Mouse (Mus musculus): Measurements from ENCODE around the gene Rtl1.

Rtl1 gene

DNA sequence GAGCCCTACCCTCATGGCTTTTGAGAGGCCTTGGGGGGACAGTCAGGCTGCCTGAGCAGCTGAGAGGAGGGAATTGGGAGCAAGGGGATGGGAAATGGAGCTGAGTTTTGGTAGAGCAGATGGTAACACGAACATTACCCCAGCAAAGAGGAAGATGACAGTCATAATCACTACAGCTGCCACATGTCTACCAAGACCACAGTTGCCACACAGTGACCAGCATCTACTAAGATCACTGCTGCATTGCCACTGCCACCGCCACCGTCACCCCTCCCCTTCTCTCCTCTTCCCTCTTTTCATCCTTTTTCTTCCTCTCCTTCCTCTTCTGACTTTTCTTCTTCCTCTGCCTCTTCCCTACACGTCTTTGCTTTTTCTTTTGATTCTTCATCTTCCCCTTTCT is 27.9 kb downstream of the Rtl1 start:
- DNase-seq (ENCODE audit: low spot score): no peak

DNA sequence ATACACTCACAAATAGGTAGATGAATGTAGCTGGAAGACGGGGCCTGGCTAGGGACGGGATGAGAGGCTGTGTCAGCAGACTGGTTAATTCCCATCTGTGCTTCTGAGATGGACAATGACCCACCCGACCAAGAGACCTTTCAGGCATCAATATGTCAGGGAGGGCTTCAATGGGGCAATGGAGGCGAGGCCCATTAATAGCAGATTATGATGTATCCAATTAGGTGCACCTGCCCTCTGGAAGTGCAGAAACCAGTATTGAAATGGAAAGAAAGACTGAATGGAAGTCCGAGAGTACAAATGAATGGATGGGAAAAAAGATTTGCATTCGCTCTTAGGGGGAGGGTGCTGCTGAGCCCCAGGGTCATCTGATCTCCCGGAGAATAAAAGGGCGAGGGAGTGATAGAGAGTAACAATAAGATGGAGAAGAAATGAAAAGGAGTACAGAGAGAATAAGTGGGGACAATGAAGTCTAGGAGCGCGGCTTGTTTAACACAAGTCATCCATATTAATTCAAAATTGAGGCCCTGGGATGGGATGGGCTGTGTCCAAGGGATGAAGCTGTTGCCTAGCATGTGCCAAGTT is 39.9 kb downstream of the Rtl1 start:
- no peak for DNase-seq (ENCODE audit: low spot score)

DNA sequence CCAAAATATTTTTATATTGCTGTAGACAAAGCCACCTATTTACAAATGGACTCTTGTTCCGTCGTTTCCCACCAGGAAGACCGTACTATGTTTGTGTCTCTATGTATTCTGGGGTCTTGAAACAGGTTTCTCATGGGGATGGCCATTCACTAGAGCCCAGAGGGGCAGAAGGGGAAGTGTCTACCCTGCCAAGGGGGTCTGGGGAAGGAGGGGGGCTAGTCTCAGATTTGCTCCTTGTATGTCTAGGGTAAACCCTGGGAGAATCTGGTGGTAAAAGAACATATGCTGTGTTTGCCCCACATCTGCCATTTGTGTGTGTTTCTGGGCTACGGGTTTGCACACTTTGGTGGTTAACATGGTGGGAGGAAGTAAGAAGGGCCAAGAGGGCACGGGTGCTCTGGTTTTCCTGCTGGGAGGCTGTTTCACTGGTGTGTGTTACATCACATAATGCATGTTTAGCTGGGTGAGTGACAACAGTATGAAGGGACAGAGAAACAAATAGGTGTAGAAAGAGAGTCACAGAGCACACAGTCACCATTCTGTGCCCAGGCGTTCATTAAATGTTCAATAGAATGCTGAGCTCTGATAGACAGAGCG is 41.1 kb downstream of the Rtl1 start:
- DNase-seq (ENCODE audit: low spot score): no peak

DNA sequence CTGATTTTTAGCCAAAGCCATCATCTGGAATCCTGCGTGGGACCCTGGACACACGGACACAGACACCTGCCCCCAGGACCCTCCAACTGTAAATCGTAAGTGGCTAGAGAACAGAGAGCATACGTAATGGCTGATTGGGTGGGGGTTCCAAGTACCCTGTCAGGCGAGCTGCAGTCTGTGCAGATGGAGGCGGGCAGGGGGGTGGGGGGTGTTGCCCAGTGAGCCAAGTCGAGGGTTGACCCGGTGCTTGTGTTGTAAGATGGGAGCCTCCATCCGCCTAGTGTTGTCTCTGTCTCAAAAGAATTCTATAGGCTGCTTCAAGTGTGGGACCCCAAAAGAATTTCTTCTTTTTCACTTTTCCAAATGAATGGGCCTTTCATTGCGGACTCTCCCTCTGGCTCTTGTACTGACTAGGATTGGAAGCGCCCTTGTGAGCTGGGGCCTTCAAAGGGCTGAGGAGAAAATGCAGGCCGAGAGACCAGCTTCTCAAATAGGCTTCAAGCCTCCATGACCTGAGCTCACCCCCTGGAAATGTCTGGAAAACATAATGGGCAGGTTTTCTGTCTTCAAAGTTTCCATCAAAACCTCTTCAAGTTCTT is 41.8 kb downstream of the Rtl1 start:
- DNase-seq (ENCODE audit: low spot score): no peak

DNA sequence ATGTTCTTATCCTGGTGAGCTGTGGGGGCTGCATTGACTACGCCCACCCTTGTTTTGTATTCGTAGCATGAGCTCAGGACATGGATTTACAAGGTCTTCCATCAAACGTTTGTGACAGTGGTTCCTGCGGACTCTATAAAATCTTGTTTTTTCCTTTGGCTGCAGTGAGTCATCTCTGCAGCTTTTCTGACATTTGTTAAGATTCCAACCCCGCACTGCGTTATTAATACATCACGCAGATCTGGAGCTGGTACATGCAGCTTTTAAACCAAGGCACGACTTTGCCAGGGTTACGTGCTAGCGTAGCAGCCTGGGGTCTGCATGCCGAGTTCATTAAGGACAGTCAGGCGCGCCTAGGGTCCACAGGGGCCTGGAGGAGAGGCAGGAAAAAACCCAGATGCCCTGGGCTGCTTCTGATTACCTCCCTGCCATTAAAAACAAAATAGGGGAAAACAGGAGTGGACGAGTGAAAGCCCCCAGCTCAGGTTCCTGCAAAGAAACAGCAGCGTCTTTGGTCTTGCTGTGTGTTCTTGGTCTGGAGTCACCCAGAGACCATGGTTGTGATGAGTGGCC is 44.2 kb downstream of the Rtl1 start:
- no peak for DNase-seq (ENCODE audit: low spot score)

DNA sequence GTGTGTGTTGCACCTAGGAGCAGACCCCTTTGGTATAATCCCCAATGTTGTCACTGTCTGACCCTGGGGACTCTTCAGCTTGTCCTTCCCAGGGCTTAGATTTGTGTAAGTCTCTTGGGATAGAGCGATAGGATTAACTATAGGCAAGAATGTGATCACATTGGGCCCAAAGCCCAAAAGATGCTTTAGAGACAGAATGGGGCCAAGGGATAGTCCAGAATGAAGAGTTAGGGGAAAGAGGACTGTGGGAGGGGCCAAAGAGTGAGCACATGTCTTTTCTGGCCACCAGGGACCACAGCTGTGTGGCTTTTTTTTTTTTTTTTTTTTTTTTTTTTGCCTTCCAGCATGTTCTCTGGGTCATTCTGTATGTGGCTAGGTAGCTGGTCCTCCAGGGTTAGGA is 46.6 kb downstream of the Rtl1 start:
- no peak for DNase-seq (ENCODE audit: low spot score)

DNA sequence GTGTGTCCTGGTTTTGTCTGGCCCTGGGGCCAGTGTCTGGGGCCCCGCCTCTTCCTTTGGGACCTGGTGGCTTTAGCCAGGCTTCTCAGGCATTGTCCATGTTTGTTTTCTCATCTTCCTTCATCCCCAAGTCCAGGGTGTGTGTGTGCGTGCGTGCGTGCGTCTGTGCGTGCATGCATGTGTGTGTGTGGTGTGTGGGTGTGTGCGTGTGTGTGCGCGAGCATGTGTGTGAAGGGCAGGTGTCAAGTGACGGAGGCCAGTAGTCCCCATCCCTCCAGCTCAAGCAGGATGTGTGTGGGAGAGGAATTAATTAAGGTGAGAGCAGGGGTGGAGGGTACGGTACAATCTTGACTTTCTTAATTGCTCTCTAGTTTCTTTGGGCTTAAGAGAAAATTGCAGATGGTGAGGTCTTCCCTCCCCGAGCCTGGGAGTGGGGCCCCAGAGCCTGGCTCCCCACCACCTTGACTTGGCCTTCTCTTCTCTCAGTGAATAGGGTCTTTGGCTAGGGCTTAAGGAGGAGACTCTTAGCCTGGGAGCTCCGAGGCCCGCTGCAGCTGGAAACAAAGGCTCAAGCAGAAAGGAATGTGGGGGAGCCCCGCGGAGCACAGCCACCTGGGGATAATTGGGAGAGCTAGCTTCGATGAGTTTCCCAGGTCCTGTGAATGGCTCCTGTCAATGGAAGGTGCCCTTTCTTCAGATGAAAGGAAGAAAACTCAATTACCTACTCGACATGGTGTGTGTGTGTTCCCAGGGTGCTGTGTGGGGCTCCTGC is 47.2 kb downstream of the Rtl1 start:
- no peak for DNase-seq (ENCODE audit: low spot score)

DNA sequence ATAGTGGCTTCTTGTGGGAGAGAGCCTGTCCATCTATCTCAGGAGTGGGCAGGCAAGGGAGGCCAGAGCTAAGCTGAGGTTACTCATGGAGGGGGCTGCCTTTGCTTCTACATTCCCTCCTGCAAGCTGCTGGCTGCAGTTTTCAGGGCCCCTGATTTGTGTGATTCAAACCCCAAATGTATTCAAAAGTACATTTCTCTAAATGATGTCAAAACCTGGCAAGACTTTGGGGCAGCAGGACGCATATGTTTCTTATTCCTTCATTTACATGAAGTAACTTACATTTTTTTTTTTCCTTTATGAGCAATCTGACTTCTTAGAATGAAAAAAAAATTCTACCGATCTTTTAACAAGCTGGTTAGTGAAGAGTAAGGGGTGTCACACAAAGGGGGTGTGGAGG is 48.4 kb downstream of the Rtl1 start:
- DNase-seq (ENCODE audit: low spot score): no peak

DNA sequence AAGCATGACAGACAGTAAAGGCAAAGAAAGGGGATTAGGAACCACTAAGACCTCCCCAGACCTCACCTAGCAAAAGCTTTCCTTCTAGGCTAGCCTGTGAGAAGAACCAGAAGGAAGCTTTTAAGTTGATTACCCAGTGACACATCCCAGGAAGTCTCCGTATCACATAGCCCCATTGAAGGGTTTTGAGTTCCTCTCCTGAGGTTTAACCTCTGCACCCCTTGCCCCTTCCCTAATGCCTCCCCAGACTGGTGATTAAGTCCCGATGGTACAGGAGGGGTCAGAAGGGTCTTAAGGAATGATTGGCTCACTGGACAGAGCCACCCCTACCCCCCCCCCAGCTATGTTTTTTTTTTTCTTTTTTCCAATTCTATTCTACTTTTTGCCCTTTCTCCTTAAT is 53.0 kb downstream of the Rtl1 start:
- DNase-seq (ENCODE audit: low spot score): no peak

DNA sequence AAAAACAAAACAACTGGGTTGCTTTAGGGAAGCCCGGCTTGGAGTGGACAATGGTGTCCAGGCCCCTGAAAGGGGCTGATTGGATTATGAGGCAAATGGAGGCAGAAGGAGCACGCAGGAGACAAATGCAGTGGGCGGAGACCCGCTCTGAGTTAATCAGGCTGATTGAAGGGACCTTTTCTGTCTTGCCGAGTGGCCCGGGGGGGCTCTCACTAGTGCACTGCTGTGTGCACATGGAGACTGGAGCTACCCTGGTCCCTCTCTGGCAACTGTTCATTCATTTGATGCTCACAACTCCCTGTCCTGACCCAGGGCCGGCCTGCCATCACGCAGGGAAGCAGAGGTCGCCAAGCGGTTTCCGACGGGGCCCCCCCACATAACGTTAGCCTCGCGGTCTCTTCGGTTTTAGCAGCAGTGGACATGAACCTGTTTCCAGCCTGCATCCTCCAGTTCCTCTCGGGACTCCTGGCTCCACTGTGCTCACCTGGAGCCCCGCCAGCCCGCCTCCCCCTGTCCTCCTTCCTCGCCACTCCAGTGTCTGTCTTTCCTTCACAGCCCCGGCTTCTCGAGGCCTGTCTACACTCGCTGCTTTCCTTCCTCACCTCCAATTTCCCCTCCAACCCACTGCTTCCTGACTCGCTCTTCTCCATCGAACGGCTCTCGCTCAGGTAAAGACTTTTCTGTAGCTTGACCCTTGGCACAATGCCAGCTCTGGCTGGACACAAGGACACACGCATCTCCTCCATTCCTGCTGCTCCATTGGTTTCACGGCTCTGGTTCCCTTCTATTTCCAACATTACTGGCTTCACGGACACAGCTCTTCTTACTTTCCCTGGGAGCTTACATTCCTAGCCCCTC is 54.0 kb downstream of the Rtl1 start:
- no peak for DNase-seq (ENCODE audit: low spot score)

DNA sequence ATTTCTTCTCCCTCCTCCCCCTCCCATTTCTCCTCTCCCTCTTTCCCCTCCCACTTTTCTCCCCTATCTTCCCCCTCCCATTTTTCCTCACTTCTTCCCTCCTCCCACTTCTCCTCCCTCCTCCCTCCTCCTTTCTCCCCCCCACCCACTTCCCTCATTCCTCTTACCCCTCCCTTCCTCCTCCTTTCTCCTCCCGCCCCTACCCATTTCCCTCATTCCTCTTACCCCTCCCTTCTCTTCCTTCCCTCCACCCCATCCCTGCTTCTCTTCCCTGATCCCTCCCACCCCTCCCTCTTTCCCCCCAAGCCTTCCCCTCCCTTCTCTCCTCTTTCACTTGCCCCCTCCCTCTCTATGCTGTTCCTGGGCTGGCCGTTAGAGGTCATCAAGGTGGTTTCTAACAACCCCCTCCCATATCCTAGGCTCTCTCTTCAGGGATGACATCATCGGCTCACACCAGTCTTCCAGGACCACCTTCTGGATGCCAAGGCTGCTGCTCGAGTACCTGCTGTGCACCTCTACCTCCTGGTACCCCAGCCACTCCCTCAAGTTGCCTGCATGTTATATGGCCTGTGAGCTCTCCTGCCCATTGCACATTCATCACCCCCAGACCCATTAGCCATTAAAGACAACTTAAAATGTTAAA is 56.7 kb downstream of the Rtl1 start:
- no peak for DNase-seq (ENCODE audit: low spot score)

DNA sequence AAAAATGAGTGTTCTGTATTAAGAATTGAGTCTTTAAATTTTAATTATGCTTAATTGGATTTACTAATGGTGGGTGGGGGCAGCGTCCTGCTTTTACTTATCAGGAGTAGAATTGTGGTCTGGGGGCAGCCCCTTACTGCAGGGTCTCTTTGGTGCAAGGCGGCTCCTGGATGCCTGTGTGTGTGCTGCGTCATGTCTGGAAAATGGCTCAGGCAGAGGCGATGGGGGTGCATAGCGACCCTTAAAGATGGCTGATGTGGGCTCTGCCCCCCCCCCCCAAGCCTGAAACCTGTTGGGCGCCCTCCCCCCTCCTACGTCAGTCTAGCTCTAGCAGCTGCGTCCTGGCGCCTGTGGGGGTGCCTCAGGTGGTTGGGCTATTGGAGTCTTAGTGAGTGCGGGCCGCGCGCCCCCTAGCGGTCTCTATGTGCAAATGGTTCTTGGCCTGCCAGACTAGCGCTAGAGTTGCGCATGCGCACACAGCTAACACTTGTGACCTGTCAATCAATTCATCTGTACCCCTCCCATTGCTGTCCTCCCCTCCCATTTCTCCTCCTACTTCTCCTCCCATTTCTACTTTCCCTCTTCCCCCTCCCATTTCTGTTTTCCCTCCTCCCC is 57.4 kb downstream of the Rtl1 start:
- no peak for DNase-seq (ENCODE audit: low spot score)

DNA sequence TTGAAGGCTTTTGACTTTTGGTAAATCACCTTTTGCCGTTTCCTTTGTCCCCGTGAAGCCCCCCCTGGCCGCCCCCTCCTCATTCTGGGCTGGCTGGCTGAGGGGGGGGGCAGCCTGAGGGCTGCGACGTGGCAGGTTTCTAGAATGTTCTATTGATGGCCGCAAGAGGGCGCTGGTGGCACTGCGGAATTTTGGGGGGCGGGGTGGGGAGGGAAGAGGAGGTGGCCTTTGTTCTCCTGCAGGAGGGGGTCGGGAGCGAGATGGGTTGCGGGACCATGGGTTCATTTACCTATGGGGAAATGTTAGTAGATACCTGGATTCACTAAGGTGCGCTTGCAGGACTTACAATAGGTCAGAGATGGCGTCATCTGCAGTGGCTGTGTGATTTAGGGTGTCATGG is 58.1 kb downstream of the Rtl1 start:
- no peak for DNase-seq (ENCODE audit: low spot score)

DNA sequence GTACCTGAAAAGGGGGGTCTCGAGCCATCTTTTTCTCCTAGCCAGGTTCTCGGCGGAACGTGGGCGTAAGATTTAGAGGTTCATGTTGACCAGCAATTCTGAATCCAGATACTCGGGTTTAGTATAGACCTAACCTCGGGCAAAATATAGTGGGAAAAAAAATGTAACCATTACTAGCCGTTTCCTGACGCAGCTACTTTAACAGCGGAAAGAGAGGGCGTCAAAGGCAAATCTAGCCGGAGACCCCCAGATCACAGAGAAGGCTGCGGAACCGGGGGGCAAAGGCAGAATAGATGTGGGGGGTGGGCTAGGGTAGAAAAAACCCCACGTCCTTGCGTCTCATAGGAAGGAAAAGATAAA is 58.6 kb downstream of the Rtl1 start:
- no peak for DNase-seq (ENCODE audit: low spot score)

DNA sequence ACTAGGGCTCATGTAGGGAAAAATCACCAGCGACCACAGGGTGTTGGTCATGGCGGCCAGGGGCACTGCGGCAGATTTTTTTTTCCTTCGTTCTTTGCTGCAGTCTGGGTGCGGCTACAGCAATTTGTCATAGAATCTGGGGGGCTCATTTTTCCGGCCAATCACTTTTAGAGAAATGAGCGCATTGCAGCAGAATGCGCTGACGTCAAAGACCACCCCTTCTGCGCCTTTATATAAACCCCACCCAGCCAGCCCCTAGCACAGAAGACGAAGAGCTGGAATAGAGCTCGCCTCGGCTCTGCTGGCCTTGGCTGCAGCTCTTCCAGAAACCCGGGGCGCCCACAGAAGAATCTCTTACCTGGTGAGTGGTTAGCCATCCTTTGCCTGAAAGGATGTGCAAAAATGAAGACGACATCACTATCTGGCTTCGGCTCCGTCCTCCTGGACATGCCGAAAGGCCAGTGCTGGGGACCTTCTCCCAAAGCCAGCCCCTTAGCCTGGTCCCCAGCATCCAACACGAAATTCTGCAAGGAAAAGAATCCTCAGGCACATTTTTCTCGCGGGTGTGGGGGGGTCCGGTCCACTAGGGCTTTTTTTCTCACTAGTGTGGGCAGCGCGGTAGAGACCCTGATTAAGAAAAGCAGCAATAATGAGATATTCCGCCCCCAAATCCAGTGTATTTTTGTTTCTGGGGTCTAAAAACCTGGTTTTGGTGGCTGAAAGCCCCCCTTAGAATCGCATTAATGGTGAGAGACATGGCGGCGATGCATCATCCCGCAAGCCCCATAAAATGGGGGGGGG is 59.2 kb downstream of the Rtl1 start:
- DNase-seq (ENCODE audit: low spot score): no peak

DNA sequence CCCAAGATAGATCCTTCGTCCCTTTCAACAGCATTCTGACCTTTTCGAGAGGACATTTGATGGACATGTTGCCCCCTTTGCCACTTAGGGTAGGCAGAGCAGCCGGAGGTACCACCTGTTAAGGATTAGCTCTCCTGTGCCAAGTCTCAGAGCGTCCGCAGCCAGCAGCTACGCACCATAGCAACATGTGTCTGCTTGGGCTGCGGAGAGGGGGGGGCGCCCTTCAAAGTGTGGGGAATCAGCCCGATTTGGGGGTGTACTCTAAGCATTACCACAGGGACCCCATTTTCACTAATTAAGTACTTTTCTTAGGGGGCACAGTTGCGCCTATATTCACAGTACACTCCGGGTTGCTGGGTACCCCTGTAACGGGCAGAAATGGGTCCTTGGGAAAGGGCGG is 60.2 kb downstream of the Rtl1 start:
- no peak for DNase-seq (ENCODE audit: low spot score)

Measured in spleen, adult 12 weeks (tissue).